Mouse (Mus musculus) telencephalon, adult 2 months (tissue): Measurements from ENCODE around the gene Ptprd.
"Not testable (repeated sequence)": the region's sequence is repeated elsewhere in the genome, so short reads cannot be mapped to it uniquely, and the experiment has no call there.

ENCODE experiments used
- DNase-seq: peaks from one replicate; pipeline ENCODE4 v3.0.0-alpha.2; 2011; ENCODE audit warnings: low read depth, low spot score

Ptprd gene

DNA sequence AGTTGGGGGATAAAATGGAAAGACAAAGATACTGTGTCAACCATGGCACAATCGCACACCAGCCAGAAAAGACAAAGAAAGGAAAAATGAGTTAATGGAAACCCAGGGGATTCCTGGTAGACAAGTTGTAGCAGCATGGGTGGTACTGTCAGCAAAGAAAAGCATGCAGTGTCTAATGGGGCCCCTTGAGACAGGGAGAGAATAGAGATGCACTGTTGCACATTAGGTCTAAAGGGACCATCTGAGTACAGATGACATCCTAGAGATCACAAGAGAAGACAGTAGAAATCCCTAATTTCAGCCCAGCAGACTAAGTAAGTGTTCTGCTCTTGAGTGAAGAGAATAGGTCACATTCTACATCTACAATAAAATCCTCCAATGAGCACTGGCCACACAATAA is 1993.7 kb downstream of the Ptprd start:
- DNase-seq, result no peak

DNA sequence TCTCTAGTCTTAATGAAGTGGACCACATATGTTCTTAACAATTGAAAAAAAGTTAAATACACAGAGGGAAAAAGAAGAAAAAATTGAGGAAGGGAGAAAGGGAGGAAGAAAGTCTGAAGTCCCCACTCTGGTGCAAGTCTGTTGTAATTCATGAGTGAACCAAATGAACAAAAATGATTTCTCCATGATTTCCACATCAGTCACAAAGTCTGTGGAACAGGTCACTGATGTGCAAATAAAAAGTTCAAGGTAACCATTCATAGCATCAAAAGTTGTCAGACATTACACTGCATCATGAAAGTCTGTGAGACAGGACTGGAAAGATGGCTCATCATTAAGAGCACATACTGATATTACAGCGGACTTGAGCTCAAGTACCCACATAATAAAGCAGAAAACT is 1996.6 kb downstream of the Ptprd start:
- no peak for DNase-seq

DNA sequence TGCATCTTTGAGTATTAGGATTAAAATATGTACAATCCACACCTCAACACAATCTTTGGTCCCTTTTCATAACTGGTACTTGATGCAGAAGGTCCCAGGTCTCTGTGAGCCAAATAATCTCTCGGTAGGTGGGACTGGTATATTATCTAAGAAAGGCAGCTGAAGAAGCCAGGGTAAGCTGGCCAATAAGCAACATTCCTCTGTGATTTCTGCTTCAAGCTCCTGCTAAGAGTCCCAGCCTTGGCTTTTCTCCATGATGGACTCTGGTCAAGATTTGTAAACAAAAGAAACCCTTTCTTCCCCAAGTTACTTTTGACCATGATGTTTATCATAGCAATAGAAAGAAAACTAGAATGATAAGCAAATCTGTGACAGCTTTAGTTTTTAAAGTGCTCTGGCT is 2012.4 kb downstream of the Ptprd start:
- no peak for DNase-seq

DNA sequence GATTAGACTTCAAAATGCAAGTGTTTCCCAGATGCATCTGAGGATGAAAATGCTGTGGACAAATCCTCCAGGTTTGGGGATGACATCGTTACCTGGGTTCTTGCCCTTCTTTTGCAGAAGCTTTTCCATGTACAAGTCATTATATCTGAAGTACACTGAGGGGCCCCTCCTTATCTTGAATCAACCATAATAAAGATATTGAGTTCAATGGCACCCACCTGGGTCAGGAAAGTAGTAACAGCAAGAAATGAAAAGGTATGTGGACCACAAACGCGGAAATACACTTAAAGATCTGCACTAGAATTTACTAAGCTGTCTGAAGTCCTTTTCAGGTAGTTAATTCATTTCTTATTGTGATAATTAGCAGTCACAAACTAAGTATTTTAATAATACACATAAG is 2017.0 kb downstream of the Ptprd start:
- no peak for DNase-seq

DNA sequence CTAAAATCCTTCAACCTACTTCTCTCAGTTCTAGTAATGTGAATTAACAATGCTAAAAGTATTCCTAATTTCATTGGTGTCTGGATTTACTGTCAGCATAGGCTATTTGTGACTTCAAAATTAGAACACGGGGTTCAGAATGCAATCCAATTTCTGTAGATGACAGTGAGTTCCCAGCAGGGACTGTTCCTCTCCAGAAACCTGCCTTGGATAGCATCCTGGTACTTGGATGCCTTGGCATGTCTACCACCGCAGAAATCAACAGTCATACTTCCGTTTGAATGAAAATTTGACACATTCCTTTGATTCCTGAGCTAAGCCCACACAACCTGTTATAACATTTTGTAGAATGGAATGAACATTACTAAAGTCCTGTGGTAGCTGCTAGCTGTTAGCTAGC is 2018.3 kb downstream of the Ptprd start:
- DNase-seq, result peak; percentile 35

DNA sequence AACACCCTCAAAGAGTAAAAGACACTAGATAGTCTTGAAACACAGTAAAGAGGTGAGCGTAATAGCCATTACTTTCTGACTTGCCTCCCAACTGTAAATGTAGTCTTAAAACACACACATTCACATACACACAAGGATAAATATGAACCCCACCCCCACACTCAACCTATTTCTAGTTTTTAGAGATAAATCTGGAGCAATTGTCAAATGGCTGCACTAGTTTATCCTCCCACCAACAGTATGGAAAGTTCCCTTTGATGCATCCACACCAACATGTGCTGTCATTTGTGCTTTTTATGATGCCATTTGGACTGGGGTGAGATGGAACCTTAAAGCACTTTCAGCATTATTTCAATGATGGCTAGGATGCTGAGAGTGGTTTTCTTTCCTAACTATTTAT is 2019.7 kb downstream of the Ptprd start:
- no peak for DNase-seq

DNA sequence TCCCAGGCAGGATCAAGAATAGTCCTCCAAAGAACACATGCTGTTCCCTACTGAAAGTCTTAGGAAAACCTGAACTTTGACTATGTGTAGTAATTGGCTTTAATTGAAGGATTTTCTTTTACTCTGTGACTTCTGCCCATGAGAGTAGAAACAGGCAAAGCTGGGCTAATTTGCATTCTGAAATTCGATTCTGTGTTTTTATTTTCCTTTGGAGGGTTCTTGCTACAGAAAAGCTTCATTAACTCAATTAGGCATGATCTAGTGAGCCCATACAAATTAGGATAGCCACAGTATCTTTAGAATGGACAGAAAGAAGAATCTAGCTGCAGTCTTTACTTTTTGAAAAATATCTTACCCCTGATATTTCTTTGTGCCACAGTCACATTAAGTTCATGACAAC is 2021.0 kb downstream of the Ptprd start:
- no peak for DNase-seq

DNA sequence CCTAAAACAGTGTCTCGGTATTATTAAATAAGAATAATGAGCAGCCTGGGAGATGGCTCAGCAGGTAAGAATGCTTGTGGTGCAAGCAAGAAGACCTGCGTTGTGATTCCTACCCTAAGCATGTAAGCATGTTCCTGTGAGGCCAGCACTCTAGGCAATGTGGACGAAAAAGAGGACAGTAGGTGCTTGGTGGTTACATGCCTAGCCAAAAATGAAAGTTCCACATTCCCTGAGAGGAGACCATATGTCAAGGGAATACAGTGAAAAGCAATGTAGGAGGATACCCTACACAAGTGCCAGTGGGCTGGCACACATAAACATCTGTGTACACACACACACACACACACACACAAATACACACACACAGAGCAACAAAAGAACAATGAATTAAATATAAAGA is 2028.7 kb downstream of the Ptprd start:
- DNase-seq, result no peak

DNA sequence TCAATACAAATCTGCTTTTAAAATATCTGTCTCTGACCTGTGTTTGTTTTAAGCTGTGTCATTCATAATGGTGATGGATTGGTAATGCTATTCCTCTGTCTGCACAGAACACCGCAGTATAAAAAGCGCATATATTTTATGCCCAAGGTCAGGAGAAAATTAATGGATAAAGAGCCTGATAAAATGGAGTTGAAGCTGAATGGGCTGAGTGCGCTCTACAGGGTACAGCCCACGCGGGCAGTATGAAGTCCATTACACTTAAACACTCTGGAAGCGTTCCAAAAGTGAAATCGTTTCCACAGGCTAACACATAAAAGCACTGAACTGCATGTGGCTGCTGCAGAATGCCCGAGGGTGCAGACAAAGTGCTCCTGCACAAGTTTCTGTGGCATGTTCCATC is 2032.3 kb downstream of the Ptprd start:
- no peak for DNase-seq

DNA sequence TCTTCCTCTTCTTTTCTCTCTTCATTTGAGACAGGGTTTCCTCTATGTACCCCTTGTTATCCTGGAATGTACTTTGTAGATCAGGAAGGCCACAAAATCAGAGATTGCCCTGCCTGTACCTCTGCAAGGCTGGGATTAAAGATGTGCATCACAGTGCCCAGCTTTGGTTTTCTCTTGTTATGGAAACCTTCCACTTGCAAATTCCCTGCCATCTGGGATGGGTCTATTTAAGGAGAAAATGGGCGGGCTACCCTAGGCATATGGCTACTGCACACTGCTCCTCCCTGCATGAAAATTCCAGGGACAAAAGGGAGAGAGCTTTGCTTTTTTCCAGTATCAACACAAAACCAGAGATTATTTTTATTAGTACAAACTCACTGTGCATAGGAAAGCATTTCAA is 2036.7 kb downstream of the Ptprd start:
- peak; percentile 64 for DNase-seq

DNA sequence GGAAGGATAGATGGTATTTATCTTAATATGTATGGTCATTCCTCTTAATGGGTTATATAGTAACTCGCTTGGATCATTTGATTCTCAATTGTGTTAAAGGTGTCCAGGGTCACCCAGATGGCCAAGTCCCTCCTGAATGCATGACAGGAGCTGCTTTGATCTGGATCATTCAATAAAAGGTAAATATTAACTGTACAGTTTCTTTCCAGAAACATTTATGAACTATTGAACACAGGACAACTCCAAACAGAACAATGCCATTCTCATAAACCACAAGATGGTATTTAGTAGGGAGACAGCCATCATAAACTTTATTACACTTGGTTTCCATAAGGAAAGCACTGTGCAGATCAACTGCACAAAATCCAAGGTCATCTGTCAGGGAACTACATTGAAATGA is 2056.0 kb downstream of the Ptprd start:
- no peak for DNase-seq

DNA sequence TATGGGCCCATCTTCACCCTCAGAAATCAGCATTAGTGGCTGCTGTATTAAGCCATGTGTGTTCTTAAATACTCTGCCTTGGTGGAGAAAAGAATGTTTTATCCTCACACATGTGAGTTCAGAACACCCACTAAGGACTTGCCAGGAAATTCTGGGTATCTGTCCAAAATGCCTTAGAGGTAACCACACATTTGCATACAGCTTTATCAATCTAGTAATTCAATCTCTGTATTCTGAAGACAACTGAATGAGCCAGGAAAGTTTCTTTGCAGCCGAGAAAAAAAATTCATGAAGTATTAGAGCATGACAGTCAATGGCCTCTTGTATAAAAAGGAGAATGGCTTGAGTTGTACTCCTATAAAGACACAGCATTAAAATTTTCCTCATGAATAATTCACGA is 2057.6 kb downstream of the Ptprd start:
- no peak for DNase-seq

DNA sequence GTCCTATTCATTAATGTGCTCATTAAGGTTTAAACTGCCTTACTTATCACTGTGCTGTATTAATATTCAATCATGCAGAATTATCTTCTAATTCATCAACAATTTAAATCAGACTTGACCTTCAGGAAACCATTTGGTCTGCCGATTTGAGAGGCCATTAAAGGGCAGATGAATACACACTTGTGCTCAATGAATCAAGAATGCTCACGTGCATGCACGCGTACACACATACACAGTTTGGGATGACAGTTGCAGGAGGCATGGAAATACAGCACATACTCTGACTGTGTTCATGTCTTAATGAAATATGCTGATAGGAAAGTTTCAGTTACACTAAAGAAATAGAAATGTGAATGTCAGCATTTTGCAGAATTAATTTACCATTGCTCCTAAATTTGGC is 2066.8 kb downstream of the Ptprd start:
- no peak for DNase-seq

DNA sequence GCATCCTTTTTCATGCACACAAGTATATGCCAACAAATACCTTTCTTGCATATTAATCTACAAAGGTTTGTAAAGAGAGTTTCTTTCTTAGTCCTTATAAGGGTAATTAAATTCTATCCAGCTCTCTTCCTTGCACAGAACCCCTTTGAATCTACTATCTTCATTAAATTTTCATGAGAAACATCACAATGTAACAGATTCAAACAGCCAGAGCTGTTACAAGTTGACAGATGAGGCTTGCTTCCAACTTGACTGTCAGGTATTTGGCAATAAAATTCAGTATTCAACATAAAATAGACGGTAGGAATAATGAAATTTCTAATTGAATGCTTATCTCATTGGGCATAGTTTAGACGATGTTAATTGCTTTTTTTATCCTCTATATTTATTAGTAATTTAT is 2067.4 kb downstream of the Ptprd start:
- DNase-seq, result no peak

DNA sequence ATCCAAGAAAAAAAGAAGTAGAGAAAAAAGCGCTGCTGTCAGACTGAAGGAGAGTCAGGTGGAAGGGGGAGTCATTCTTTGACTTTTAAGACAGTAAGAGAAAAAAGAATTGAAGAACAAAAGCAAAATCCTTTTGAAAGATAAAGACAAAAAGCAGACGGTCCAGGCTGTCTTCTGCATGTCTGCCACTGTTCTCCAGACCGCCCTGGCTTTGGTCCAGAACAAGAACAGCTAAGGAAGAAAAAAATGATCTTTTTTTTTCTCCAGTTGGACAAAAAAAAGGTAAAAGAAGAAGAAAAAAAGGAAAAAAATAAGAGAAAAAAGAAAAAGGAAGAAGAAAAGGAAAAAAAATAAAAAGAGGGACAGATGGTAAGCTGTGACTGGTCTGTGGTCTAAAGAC is 2073.9 kb downstream of the Ptprd start:
- no peak for DNase-seq

DNA sequence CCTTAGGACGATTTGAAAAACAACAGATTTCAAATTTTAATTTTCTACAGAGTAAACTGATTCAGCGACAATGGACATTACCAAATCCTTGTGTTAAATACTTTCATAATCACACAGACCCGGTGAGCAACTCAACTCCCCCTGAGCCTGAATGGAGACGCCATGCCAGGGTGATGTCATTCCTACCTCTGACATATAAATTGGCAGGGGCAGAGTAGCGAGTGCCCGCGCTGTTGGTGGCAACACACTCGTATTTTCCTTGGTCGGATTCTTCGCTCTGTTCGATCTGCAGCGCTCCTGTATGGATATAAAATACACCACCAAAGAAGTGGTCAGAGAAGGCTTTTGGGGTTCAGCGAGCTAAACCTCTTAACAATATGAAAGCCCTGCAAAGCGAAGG is 2075.1 kb downstream of the Ptprd start:
- DNase-seq, result no peak

DNA sequence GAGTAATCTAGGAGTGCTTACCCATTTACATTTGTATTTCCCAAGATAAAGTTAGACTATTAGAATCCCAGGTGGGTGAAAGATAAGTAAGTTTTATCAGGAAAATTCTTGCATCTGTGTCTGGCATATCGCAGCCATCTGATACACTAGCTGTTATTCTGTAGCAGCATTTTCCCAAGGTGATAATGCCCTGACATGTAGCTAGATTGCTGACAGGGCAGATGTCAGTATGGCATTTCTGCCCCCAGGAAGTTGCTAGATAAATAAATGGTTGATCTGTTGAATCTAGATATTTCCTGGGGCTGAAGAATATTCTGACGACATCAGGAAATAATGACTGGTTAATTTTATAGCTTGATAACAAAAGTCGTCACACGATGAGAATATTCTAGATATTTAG is 2119.9 kb downstream of the Ptprd start:
- DNase-seq, result no peak

DNA sequence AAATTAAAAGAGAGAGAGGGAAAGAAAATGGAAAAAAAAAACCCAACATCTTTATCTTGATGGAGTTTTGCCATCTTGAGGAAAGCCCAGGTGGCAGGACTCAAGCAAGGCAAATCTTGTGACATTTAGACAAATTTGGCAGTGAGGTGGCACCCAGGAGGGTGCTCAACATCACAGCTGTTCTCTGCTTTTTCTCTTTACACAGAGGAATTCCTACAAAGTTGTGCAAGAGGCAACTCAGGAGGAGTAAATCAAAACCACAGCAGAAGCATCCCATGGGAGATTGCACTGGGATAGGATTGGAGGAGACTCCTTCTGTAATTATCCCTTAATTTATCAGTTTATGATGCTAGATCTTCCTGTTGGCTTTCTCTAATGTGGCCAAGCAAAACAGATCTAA is 2121.9 kb downstream of the Ptprd start:
- DNase-seq, result no peak

DNA sequence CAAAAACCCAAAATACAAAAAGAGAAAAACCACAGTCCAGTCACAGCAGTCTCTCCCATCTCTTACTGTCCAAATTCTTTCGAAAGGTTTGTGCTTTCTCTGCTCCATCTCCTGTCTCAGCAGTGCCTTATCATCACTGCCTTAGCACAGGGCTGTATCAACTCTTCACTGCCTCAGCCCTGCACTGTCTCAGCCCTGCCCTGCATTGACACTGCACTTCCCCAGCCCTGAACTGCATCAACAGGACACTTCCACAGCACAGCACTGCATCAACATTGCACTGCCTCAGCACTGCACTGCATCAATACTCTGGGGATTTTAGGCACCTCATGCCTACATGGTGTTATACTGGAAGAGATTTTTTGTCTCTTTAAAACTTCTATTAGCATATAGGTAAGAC is 2135.7 kb downstream of the Ptprd start:
- DNase-seq, result no peak

DNA sequence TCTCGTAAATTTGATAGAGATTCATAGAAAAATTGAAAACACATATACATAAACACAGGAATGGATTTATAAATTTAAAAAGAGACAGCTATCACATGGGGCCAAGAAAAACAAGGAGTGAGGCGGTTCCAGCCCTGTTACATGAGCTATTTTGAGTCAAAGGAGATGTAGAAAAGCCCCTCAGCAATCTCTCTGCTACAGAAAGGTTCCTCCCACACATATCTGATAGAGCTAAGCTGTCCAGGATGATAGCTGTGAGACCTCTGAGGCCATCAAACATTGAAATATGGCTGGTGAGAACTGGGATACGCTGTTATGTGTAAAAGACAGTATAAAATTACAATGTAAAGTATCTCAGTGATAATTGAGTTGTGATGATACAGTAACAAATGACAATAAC is 2138.5 kb downstream of the Ptprd start:
- no peak for DNase-seq

DNA sequence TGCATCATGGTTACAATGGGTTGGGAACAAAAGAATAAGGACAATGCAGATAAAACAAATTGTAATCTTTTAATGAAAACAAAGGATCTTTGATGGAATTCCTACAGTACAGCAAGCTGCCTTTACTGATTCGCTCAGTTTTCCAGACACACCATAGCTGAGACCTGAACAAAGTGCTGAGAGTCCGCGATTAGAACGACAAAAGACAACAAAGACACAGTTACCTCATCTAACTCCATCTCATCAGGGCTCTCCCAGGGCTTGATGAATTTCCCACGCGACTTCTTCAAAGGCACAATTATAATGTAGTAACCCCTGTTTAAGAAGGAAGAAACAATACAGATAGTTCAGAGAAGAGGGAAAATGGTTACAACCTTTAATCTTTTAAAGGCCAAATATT is 2140.0 kb downstream of the Ptprd start:
- DNase-seq, result no peak

DNA sequence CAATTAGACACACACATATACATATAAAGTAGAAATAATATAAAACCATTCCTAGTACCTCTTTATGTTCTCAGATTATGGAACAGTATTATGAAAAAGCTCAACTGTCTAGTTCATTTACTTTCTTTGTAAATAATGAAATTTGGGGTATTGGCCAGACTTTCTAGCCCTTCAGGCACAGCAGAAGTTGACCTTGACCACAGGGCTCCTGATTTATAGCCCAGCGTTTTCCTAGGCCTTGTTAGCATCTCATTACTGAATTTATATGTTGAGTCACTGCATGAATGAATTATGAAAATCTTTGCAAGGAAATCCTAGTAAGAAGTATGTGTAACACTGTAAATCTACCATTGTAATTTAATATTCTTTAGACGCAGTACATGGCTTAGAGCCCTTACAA is 2154.9 kb downstream of the Ptprd start:
- no peak for DNase-seq

DNA sequence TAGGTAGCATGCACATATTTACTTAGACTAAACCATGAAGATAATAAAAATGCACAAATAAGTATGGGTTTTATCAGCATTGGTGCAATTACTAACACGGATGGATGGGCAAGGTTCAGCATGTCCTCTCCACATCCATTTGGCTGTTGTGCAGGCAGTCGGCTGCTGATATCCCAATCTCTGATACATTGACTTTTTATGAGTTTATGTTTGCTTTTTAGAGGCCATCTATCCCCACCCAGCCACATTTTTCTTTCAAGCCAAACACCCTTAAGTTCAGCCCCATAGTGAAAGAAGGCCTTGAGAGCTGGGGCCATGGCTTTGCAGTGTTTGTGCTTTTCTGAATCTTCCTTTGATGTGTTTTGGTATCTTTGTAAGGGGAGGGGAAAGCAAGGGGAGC is 2166.1 kb downstream of the Ptprd start:
- no peak for DNase-seq

DNA sequence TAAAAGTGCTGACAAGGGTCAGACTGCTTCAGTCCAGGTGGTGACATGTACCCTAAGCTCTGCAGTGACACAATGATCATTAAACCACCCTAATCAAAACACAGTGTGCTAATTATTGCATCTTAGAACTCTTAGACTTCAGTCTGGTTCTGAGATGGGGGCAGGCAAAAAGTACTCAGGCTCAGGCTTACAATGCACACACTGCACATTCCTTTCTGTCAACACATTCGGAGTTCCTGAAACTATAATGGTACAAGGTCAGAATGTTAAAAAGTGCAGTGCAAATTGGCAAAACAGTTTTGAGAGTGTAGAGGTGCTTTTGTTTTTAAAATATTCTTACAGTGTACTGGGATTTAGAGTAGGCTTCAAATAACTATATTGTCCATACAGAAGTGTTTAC is 2167.0 kb downstream of the Ptprd start:
- no peak for DNase-seq

DNA sequence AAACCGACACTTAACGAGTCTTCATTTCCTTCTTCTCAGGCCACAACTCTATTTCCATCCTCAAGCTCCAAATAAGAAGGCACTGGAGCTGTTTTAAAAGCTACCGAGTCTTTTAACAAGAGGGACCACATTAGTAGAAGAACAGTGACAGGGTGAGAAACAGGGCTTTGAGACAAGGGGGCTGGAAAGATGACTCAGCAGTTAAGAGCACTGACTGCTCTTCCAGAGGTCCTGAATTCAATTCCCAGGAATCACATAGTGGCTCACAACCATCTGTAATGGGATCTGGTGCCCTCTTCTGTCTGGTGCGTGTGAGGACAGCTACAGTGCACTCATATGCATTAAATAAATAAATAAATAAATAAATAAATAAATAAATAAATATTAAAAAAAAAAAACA is 2174.6 kb downstream of the Ptprd start:
- not testable (repeated sequence) for DNase-seq
